Mouse (Mus musculus): ENCODE measurements at regions not wholly inside any gene's neighbourhood (a gene's known extent, or its start where the extent isn't known, plus 50 kb on each side); places are given as distances from the start of the nearest gene placed in this dataset.
"Not testable (repeated sequence)": the region's sequence is repeated elsewhere in the genome, so short reads cannot be mapped to it uniquely, and the experiment has no call there.

- no peak overlapping the region for H3K4me2 ChIP-seq (ENCODE audit: low read length)
- ATAC-seq (replicated peaks; ENCODE audit: low FRiP score, low TSS enrichment, low read depth): no peak
- H3K9ac ChIP-seq (ENCODE audit: low read length): no peak overlapping the region
- no peaks in the 10 kb centered on the region for H3K36me3 ChIP-seq (ENCODE audit: control insufficient read depth, insufficient read depth, low read length)
- no peak for DNase-seq (ENCODE audit: low spot score)
- no peaks in the 10 kb centered on the region for H3K4me1 ChIP-seq (replicated peaks; ENCODE audit: control insufficient read depth, insufficient read depth, low read length)
- H3K9me3 ChIP-seq (ENCODE audit: control insufficient read depth, low read length): no peaks in the 10 kb centered on the region
- no peaks in the 10 kb centered on the region for H3K27me3 ChIP-seq (replicated peaks; ENCODE audit: control insufficient read depth, insufficient read depth, low read length)
- H3K4me3 ChIP-seq (ENCODE audit: low read depth, low read length): no peak overlapping the region
- no peak overlapping the region for H3K27ac ChIP-seq (ENCODE audit: low read depth)
- WGBS: 70% methylated on average over 5 of the region's 5 CpGs
Observed at GRCm38 (mm10) chr14:37820918-37821632, 686.0 kb upstream of the Ghitm start.

GRCm38 (mm10) chr14:37819959-37820358 lies 684.9 kb upstream of the Ghitm start:
- DNase-seq (ENCODE audit: low spot score) (peak; percentile 55), ATAC-seq (replicated peaks; ENCODE audit: low FRiP score, low TSS enrichment, low read depth) (no peak)
- Histone ChIP-seq H3K4me2 (ENCODE audit: low read length) (no peak overlapping the region), H3K9me3 (ENCODE audit: control insufficient read depth, low read length) (no peaks in the 10 kb centered on the region), H3K9ac (ENCODE audit: low read length) (no peak overlapping the region), H3K27ac (ENCODE audit: low read depth) (no peak overlapping the region), H3K27me3 (replicated peaks; ENCODE audit: control insufficient read depth, insufficient read depth, low read length) (no peaks in the 10 kb centered on the region), H3K4me3 (ENCODE audit: low read depth, low read length) (no peak overlapping the region), H3K4me1 (replicated peaks; ENCODE audit: control insufficient read depth, insufficient read depth, low read length) (no peaks in the 10 kb centered on the region), H3K36me3 (ENCODE audit: control insufficient read depth, insufficient read depth, low read length) (no peaks in the 10 kb centered on the region)
- WGBS: 19% methylated on average over 7 of the region's 7 CpGs

GRCm38 (mm10) chr14:37795642-37796041 lies 660.6 kb upstream of the Ghitm start:
- ATAC-seq (replicated peaks; ENCODE audit: low FRiP score, low TSS enrichment, low read depth): no peak
- 84% methylated on average over 2 of the region's 2 CpGs for WGBS

DNA sequence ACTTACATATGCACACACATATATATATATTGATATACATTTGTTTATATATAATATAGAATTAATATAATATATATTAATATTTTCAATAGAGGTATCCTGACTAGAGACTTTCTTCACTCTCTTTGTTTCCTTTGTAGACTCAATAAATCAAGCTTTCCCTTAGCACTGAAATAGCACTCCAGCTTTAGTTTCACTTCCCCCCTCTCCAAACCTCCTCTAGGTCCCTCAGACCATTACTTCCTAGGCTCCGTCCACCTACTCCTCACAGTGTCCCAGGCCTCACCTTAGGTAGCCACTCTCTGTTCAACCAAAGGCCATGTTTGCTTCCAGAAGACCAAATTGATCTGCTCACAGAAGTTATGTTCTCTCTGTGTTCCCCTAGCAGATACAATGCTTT lies 630.7 kb upstream of the Ghitm start:
- DNase-seq (ENCODE audit: low spot score) (no peak), ATAC-seq (replicated peaks; ENCODE audit: low FRiP score, low TSS enrichment, low read depth) (no peak)
- WGBS: 88% methylated on average over 1 of the region's 1 CpGs
- no peaks in the 10 kb centered on the region for H3K4me1 ChIP-seq (replicated peaks; ENCODE audit: control insufficient read depth, insufficient read depth, low read length)
- no peak overlapping the region for H3K4me2 ChIP-seq (ENCODE audit: low read length)
- no peaks in the 10 kb centered on the region for H3K27me3 ChIP-seq (replicated peaks; ENCODE audit: control insufficient read depth, insufficient read depth, low read length)
- no peak overlapping the region for H3K4me3 ChIP-seq (ENCODE audit: low read depth, low read length)
- H3K36me3 ChIP-seq (ENCODE audit: control insufficient read depth, insufficient read depth, low read length): no peaks in the 10 kb centered on the region
- H3K27ac ChIP-seq (ENCODE audit: low read depth): no peak overlapping the region
- no peak overlapping the region for H3K9ac ChIP-seq (ENCODE audit: low read length)
- no peaks in the 10 kb centered on the region for H3K9me3 ChIP-seq (ENCODE audit: control insufficient read depth, low read length)

More at GRCm38 (mm10) chr14:37795642-37796041, 660.6 kb upstream of the Ghitm start:
- H3K9me3 ChIP-seq (ENCODE audit: control insufficient read depth, low read length): no peaks in the 10 kb centered on the region
- no peaks in the 10 kb centered on the region for H3K4me1 ChIP-seq (replicated peaks; ENCODE audit: control insufficient read depth, insufficient read depth, low read length)
- H3K27me3 ChIP-seq (replicated peaks; ENCODE audit: control insufficient read depth, insufficient read depth, low read length): no peaks in the 10 kb centered on the region
- no peak overlapping the region for H3K9ac ChIP-seq (ENCODE audit: low read length)
- no peaks in the 10 kb centered on the region for H3K36me3 ChIP-seq (ENCODE audit: control insufficient read depth, insufficient read depth, low read length)
- no peak overlapping the region for H3K4me3 ChIP-seq (ENCODE audit: low read depth, low read length)
- DNase-seq (ENCODE audit: low spot score): no peak
- H3K4me2 ChIP-seq (ENCODE audit: low read length): no peak overlapping the region
- no peak overlapping the region for H3K27ac ChIP-seq (ENCODE audit: low read depth)

GRCm38 (mm10) chr14:37749661-37750060 lies 614.6 kb upstream of the Ghitm start:
- not testable (repeated sequence) for H3K27ac ChIP-seq (ENCODE audit: low read depth); H3K4me1 ChIP-seq (replicated peaks; ENCODE audit: control insufficient read depth, insufficient read depth, low read length); H3K27me3 ChIP-seq (replicated peaks; ENCODE audit: control insufficient read depth, insufficient read depth, low read length); H3K9ac ChIP-seq (ENCODE audit: low read length); H3K9me3 ChIP-seq (ENCODE audit: control insufficient read depth, low read length); ATAC-seq (replicated peaks; ENCODE audit: low FRiP score, low TSS enrichment, low read depth); H3K4me2 ChIP-seq (ENCODE audit: low read length); DNase-seq (ENCODE audit: low spot score); H3K36me3 ChIP-seq (ENCODE audit: control insufficient read depth, insufficient read depth, low read length); H3K4me3 ChIP-seq (ENCODE audit: low read depth, low read length)

DNA sequence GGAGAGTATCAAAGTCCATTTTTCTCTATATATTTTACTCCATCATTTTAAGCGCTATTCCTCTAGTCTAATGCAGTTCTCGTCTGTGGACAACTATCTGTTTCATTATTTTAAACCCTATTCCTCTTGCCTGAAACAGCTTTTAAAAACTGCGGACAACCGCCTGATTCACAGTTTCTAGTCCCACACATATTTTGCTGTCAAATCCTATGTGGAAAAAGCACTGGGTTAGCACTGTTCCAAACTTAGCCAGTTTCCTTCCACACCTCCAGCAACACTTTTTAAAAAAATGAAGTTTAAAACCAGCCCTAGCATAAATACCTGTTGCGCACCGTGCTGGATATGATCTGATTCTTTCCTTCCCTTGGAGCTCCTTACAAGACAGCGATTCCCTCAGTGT lies 614.1 kb upstream of the Ghitm start:
- Histone ChIP-seq H3K4me1 (replicated peaks; ENCODE audit: control insufficient read depth, insufficient read depth, low read length) (no peaks in the 10 kb centered on the region), H3K9ac (ENCODE audit: low read length) (no peak overlapping the region), H3K27ac (ENCODE audit: low read depth) (no peak overlapping the region), H3K4me2 (ENCODE audit: low read length) (no peak overlapping the region), H3K9me3 (ENCODE audit: control insufficient read depth, low read length) (no peaks in the 10 kb centered on the region), H3K4me3 (ENCODE audit: low read depth, low read length) (no peak overlapping the region), H3K27me3 (replicated peaks; ENCODE audit: control insufficient read depth, insufficient read depth, low read length) (no peaks in the 10 kb centered on the region), H3K36me3 (ENCODE audit: control insufficient read depth, insufficient read depth, low read length) (no peaks in the 10 kb centered on the region)
- 92% methylated on average over 7 of the region's 7 CpGs for WGBS
- DNase-seq (ENCODE audit: low spot score): no peak
- no peak for ATAC-seq (replicated peaks; ENCODE audit: low FRiP score, low TSS enrichment, low read depth)

DNA sequence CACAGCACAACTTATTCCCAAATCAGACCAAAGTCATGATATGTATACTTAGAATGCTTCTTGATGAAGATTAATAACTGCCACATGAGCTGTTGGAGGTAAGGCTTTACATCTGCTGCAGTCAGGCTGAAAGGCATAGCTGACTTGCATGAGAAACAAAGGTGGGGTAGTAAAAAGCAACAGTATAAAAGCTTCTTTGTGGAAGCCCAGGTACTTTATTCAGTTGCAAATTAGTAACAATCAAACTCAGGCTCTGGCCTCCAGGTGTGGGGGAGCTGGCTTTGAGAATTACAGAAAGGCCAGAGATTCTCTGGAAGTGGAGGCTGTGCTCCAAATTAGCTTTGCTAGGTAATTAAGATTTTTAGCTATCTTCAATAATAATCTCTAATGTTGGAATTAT lies 608.0 kb upstream of the Ghitm start:
- no peak for DNase-seq (ENCODE audit: low spot score)
- Histone ChIP-seq H3K9me3 (ENCODE audit: control insufficient read depth, low read length) (no peaks in the 10 kb centered on the region), H3K4me2 (ENCODE audit: low read length) (no peak overlapping the region), H3K9ac (ENCODE audit: low read length) (no peak overlapping the region), H3K4me1 (replicated peaks; ENCODE audit: control insufficient read depth, insufficient read depth, low read length) (no peaks in the 10 kb centered on the region), H3K27me3 (replicated peaks; ENCODE audit: control insufficient read depth, insufficient read depth, low read length) (no peaks in the 10 kb centered on the region), H3K4me3 (ENCODE audit: low read depth, low read length) (no peak overlapping the region), H3K27ac (ENCODE audit: low read depth) (no peak overlapping the region), H3K36me3 (ENCODE audit: control insufficient read depth, insufficient read depth, low read length) (no peaks in the 10 kb centered on the region)
- ATAC-seq (replicated peaks; ENCODE audit: low FRiP score, low TSS enrichment, low read depth): no peak

DNA sequence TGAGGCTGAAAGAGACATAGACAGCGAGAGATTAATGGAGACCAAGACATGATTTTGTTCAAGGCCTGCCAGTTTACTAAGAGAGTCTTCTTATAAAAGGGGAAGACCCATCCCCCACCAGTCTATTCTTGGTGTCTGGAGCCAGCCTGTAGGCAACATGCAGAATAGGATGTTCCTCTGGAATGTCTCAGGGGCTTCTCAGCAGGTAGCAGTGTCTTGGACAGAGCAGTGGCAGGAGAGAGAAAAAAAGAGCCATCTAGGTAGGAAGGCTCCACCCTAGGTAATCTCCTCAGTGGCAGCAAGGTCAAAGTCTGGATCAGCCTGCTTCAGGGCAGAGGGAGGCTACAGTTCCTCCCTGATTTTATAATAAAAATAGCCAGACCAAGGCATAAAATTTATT lies 607.4 kb upstream of the Ghitm start:
- not testable (repeated sequence) for H3K27me3 ChIP-seq (replicated peaks; ENCODE audit: control insufficient read depth, insufficient read depth, low read length); ATAC-seq (replicated peaks; ENCODE audit: low FRiP score, low TSS enrichment, low read depth); H3K4me2 ChIP-seq (ENCODE audit: low read length); H3K4me1 ChIP-seq (replicated peaks; ENCODE audit: control insufficient read depth, insufficient read depth, low read length); H3K27ac ChIP-seq (ENCODE audit: low read depth); H3K36me3 ChIP-seq (ENCODE audit: control insufficient read depth, insufficient read depth, low read length); H3K9me3 ChIP-seq (ENCODE audit: control insufficient read depth, low read length); H3K4me3 ChIP-seq (ENCODE audit: low read depth, low read length); H3K9ac ChIP-seq (ENCODE audit: low read length); DNase-seq (ENCODE audit: low spot score)
- WGBS: 88% methylated on average over 1 of the region's 1 CpGs
